Mouse (Mus musculus) layer of hippocampus, adult 9-11 months (tissue): ENCODE measurements around the gene Bri3bp.
"Not testable (repeated sequence)": the region's sequence is repeated elsewhere in the genome, so short reads cannot be mapped to it uniquely, and the experiment has no call there.

Source experiments
- DNase-seq: peaks from one replicate; pipeline ENCODE4 v3.0.0; 2022

Gene Bri3bp

DNA sequence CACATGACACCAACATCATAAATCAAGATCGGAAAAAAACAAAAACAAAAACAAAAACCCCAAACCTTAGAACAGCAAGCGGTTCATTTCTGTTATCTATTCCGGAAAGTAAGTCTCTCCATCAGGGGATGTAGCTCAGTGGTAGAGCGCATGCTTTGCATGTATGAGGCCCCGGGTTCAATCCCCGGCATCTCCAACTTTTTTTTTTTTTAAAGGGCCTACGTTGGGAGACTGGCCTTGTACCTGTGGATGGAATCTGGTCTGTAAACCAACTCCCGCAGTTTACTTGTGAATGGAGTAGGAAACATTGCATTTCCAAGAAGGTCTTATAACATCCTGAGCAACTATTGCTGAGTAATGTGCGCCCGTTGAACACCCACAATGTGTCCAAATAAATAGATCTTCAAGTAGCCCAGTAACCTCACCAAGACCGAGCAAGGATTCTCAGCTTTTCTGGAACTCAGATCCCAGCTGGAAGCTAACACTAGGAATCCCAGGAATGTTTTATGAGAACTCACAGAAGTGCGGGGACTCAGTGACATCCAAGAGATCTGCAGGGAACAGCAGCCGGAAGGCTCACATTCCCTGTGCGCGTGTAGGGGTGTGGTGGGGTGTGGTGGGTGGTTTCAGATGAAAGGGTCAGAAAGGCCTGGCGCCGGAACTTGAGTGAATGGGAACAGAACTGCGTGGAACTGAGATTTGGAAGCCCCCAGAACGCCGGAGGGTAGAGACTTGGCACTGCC lies 31.8 kb upstream of the Bri3bp start:
- no peak for DNase-seq

- DNase-seq: peak; percentile 77
Measured at GRCm38 (mm10) chr5:125411972-125412530, 29.3 kb upstream of the Bri3bp start.

DNA sequence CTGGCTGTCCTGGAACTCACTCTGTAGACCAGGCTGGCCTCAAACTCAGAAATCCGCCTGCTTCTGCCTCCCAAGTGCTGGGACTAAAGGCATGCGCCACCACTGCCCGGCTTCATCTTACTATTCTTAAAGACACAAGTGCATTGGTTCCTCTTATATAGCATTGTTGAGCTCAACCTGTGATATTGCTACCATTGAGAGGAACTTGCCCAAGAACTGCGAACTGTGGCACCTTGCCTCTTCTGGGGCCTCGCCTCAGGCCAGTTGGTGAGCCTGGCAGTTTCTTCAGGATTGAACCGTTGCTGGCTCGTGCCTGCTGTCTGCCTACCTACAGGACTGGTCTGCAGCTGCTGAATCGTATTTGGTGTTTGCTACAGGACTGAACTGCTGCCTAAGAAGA lies 28.8 kb upstream of the Bri3bp start:
- DNase-seq: not testable (repeated sequence)

- DNase-seq: no peak
Measured at GRCm38 (mm10) chr5:125413763-125414162, 27.6 kb upstream of the Bri3bp start.

DNA sequence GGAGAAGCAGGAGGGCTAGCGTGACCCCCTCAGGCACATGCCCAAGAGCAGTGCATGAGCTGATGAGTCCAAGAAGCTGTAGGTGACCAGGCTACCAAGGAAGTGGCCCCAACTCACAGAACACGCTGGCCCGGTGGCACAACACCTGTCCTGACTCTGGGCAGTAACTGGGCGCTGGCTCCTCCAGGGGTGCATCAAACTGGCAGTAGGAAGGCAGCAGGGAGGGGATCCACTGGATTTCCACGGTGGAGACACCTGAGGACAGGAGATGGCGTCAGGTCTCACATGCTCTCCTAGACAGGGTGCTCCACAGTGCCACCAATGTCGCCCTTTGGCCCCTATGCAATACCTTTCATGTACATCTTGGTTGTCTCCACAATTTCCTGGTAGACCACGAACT lies 25.2 kb upstream of the Bri3bp start:
- DNase-seq: no peak

DNA sequence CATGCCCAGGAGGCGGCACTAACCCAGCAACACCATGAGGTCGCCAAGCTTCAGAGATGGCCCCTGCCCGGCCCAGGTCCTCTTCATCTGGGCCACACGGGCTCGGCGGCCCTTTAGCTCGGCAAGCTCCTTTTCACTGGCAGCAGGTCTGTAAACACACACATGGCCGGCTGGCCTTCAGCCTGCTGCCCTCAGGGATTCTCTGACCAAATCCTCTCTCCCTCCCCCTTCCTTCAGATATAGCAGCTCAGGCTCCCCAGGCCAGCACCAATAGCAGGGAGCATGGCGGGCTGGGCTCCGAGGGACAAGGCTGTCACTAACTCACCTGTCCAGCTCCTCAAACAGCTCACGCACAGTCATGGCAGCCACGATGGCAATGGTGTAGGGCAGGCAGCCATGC lies 22.7 kb upstream of the Bri3bp start:
- DNase-seq: no peak

DNA sequence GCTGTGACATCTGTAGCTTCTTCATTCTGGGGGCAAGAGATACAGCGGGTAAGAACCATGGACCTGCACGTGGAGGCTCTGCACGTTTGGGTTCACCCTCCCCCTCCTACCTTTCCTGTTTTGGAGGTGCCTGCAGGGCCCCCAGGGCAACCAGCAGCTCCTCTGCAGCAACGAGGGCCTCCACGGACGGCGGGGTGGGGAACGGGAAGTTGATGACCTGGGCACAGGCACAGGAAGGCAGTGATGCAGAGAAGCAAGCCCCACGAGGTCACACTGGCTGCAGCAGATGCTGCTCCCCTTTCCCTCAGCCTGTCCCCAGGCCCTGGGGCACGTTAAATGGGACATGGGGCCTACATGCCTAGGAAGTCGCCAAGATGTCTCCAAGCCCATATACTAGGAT lies 22.2 kb upstream of the Bri3bp start:
- no peak for DNase-seq

DNA sequence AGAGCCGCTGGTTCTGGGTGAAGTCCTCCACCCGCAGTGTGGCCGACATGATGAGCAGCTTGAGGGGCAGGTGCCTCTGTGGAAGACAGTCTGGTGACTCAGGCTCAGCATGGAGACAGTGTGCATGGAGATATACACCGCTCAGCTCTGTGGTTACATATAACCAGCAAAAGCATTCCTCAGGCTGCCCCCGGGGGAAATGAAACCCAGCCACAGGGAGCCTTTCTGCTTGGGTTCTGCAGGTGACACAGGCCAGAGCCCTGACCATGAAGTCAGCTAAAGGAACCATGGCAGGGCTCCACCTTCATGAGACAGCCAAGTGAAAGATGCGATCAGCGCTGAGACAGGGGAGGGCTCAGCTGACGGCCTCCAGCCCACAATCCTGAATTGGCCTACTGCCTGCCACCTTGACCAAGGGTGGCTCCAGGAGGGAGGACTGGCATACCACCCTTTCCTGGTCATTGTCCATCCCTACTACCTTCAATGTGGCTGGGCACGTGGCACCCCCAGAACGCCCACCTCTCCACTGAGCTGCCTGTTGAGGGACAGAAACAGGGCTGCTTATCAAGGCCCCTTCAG lies 15.6 kb upstream of the Bri3bp start:
- DNase-seq: no peak

DNA sequence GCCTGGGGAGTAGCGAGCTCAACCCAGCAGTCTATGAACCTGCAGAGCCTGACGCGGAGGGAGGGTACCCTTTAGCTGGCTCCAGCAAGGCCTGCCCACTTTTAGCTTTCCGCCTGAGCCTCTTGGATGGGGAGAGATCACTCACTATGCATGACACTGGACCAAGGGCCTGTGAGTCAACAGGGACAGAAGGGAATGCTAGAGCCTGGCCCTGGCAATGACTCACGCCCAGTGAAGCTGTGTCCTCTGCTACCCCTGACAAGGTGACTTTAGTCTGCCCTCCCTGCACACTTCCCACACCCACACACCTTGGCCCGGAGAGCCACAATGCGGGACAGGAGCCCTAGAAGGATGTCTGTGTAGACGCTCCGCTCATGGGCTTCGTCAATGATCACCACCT lies 15.0 kb upstream of the Bri3bp start:
- DNase-seq: no peak

GRCm38 (mm10) chr5:125432324-125432723 lies 9.0 kb upstream of the Bri3bp start:
- DNase-seq: not testable (repeated sequence)

GRCm38 (mm10) chr5:125433793-125434337 lies 7.5 kb upstream of the Bri3bp start, which contains the start of gene Dhx37:
Gene Dhx37 (minus strand): TSS chr5:125434121.
- DNase-seq: peak; percentile 95

- DNase-seq: not testable (repeated sequence)
Measured at GRCm38 (mm10) chr5:125434347-125434746, 7.0 kb upstream of the Bri3bp start.

DNA sequence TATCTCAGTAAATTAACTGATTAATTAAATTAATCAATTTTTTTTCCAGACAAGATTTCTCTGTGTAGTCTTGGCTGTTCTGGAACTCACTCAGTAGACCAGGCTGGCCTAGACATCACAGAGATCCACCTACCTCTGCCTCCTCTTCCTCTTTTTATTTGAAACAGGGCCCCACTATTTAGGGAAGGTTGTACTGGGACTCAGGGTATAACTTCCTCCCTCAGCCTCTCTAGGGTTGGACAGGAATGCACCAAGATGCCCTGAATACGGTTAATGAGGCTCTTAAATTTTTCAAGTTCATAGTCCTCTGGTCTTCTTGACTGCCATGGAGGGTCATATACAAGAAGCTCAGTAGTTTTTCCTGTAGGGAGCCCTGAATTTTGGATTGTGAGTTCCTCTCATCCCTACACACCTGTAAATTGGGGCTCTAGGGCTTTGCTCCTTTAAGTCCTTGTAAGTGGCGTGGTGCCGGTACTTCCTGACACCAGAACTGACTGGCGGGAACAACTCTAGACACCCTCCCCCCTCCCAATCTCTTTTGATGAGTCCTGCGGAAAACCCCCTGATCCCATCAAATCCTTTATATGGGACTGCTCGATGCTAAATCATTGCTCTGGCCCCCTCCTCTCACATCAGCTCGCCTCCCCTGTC lies 660 bp upstream of the Bri3bp start:
- no peak for DNase-seq

DNA sequence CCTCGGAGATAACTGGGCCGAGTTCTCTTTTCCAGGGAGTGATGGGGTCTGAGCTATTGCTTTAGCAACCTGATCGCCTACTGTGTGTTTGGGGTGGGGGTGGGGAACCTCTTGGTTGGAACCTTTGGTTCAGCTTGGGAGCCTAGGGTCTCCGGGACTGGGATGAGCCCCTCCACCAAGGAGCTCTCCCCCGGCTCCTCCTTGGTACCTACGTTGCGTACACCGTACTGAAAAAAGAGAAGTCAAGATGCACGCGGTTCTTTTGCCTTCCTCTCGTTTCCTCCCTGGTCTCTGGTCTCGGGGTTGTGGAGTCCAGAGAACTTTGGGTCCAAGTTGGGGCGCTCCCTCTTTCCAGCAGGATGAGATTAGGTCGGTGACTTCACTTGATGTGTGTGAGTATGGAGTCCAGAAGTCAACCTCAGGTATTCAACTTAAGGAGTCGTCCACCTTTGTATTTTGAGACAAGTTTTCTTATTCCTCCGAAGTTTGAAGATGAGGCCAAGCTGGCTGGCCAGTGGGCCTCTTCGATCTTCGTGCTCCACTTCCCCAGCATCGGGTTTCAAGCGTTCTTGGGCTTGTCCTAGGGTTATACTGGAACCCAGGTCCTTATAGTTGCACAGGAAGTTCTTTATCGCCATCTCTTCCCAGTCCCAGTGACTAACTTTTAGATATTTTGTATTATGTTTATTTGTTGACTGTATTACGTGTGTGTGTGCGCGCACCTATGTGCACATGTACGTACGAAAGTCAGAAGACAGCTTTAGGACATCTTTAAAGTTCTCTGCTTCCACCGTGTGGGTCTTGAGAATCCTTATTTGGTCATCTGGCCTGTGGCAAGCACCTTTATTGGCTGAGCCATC lies 998 bp downstream of the Bri3bp start:
- DNase-seq: no peak

GRCm38 (mm10) chr5:125443335-125443734 lies 2.0 kb downstream of the Bri3bp start:
- no peak for DNase-seq

- no peak for DNase-seq
Measured at GRCm38 (mm10) chr5:125443915-125444314, 2.5 kb downstream of the Bri3bp start.

GRCm38 (mm10) chr5:125444554-125444953 lies 3.2 kb downstream of the Bri3bp start:
- no peak for DNase-seq

GRCm38 (mm10) chr5:125446344-125446743 lies 5.0 kb downstream of the Bri3bp start:
- peak; percentile 69 for DNase-seq

GRCm38 (mm10) chr5:125448026-125448425 lies 6.7 kb downstream of the Bri3bp start:
- DNase-seq: no peak

GRCm38 (mm10) chr5:125448631-125449030 lies 7.3 kb downstream of the Bri3bp start:
- no peak for DNase-seq

GRCm38 (mm10) chr5:125449306-125449705 lies 7.9 kb downstream of the Bri3bp start:
- no peak for DNase-seq

- DNase-seq: no peak
Measured at GRCm38 (mm10) chr5:125452573-125452972, 11.2 kb downstream of the Bri3bp start.

DNA sequence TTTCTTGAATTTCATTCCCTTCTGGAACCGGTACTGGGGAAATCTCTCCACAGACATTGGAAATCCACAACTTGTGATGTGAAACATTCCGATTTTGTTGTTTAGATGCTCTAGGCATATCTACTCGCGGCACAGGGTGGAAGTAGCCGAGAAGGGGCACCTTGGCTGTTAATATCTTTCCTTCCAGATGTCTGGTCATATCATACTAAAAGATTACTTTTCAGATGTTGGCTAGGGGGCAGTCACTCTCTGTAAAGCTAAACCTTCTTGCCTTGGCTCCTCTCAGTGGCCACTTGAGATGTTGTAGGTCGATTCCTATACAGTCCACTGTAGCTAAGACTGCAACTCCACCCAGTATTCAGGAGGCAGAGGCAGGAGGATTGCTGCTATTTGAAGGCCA lies 14.7 kb downstream of the Bri3bp start:
- no peak for DNase-seq
